In genomic region chr6:47174580-47175294, GRCm38 (mm10) we compare ENCODE assay signal across 8 mouse cellular contexts.
A peak's percentile ranks its signal among the peaks of the same experiment; 100 is the strongest.
DNase-seq lines count a peak whose midpoint lies in the region; ATAC-seq lines count a peak whose summit lies in the region.
"Not testable (repeated sequence)": the region's sequence is repeated elsewhere in the genome, so short reads cannot be mapped to it uniquely, and the experiment has no call there.

No protein-coding gene starts in this region.

- H3K27ac ChIP-seq in forebrain, embryonic 13.5 days = peak overlapping the region; percentile 54; the same call in 1 of the 2 replicates
- H3K27ac ChIP-seq in heart, embryonic 16.5 days (ENCODE audit: low read length); kidney, embryonic 16.5 days (ENCODE audit: low read length); midbrain, embryonic 14.5 days (replicated peaks; ENCODE audit: low read depth, low read length): not testable (repeated sequence)

- 61% methylated on average over 8 of the region's 8 CpGs for WGBS in forebrain, embryonic 13.5 days
- WGBS in heart, embryonic 16.5 days = 50% methylated on average over 8 of the region's 8 CpGs
- 47% methylated on average over 8 of the region's 8 CpGs for WGBS in kidney, embryonic 16.5 days
- 59% methylated on average over 8 of the region's 8 CpGs for WGBS in midbrain, embryonic 14.5 days

- H3K9ac ChIP-seq in forebrain, embryonic 13.5 days; heart, embryonic 16.5 days (ENCODE audit: low read length); kidney, embryonic 16.5 days (replicated peaks; ENCODE audit: low read length); midbrain, embryonic 14.5 days (replicated peaks; ENCODE audit: low read length): not testable (repeated sequence)

- peak; percentile 21 for DNase-seq in R1 (ENCODE audit: low read depth, low spot score)
- DNase-seq in cerebellum, adult 8-10 months = peak; percentile 39
- peak; percentile 4 for DNase-seq in lung, postnatal 36 days
- DNase-seq in midbrain, embryonic 14.5 days = peak; percentile 13
- peak; percentile 9 for DNase-seq in splenic B cell, adult 2 months (ENCODE audit: low read depth, low spot score)

- 0 out of 2 replicates have a peak, but pooled peaks have one; percentile 46 for ATAC-seq in forebrain, embryonic 13.5 days
- not testable (repeated sequence) for ATAC-seq in heart, embryonic 16.5 days (replicated peaks; ENCODE audit: extremely low read depth, insufficient read depth, low FRiP score); kidney, embryonic 16.5 days (ENCODE audit: low FRiP score, low TSS enrichment); midbrain, embryonic 14.5 days (ENCODE audit: low FRiP score, low TSS enrichment)

- 0 out of 2 replicates have a peak overlapping the region, but pooled peaks have one; percentile 49 for H3K4me2 ChIP-seq in forebrain, embryonic 13.5 days
- H3K4me2 ChIP-seq in heart, embryonic 16.5 days (ENCODE audit: low read depth, low read length) = 0 out of 2 replicates have a peak overlapping the region, but pooled peaks have one; percentile 12
- H3K4me2 ChIP-seq in kidney, embryonic 16.5 days (replicated peaks; ENCODE audit: low read depth, low read length) = peak overlapping the region; percentile 39; the same call in 1 of the 2 replicates
- peak overlapping the region; percentile 40; the same call in 1 of the 2 replicates for H3K4me2 ChIP-seq in midbrain, embryonic 14.5 days (ENCODE audit: low read length)

- not testable (repeated sequence) for H3K9me3 ChIP-seq in forebrain, embryonic 13.5 days (replicated peaks); heart, embryonic 16.5 days (replicated peaks; ENCODE audit: control insufficient read depth, low read length); kidney, embryonic 16.5 days (ENCODE audit: low read length); midbrain, embryonic 14.5 days (ENCODE audit: control insufficient read depth, low read length)

- not testable (repeated sequence) for H3K4me3 ChIP-seq in forebrain, embryonic 13.5 days; heart, embryonic 16.5 days (ENCODE audit: low read length); kidney, embryonic 16.5 days (ENCODE audit: low read length); midbrain, embryonic 14.5 days (replicated peaks; ENCODE audit: low read depth, low read length)

- not testable (repeated sequence) for H3K27me3 ChIP-seq in forebrain, embryonic 13.5 days; heart, embryonic 16.5 days (ENCODE audit: control insufficient read depth, insufficient read depth, low read length); kidney, embryonic 16.5 days (ENCODE audit: insufficient read depth, low read length); midbrain, embryonic 14.5 days (ENCODE audit: control insufficient read depth, insufficient read depth, low read length); splenic B cell, adult 2 months (ENCODE audit: control insufficient read depth, insufficient read depth, low read length, poor library complexity, severe bottlenecking)

- peaks cover 15% of the 10 kb centered on the region for H3K4me1 ChIP-seq in forebrain, embryonic 13.5 days
- H3K4me1 ChIP-seq in heart, embryonic 16.5 days (ENCODE audit: control insufficient read depth, insufficient read depth, low read length); kidney, embryonic 16.5 days (ENCODE audit: insufficient read depth, low read length); midbrain, embryonic 14.5 days (ENCODE audit: control insufficient read depth, insufficient read depth, low read length): not testable (repeated sequence)

- H3K36me3 ChIP-seq in forebrain, embryonic 13.5 days (ENCODE audit: poor library complexity, severe bottlenecking); heart, embryonic 16.5 days (ENCODE audit: control insufficient read depth, insufficient read depth); kidney, embryonic 16.5 days (ENCODE audit: insufficient read depth, low read length); midbrain, embryonic 14.5 days (ENCODE audit: control insufficient read depth, insufficient read depth, low read length); splenic B cell, adult 2 months (ENCODE audit: control insufficient read depth, insufficient read depth, low read length, poor library complexity, severe bottlenecking): not testable (repeated sequence)
